In genomic region chr6:40217154-40217553, GRCm38 (mm10) we compare ENCODE assay signal across 23 mouse cellular contexts.
A peak's percentile ranks its signal among the peaks of the same experiment; 100 is the strongest.
DNase-seq lines count a peak whose midpoint lies in the region; ATAC-seq lines count a peak whose summit lies in the region.
"Had no signal": no experiment of that assay in that cellular context is flagged by ENCODE, and none has a peak within 500 bp of the region (broad histone marks: within the 10 kb centered on the region; RNA-seq: fewer than 3 reads in every experiment).

No protein-coding gene starts in this region.

- intact Hi-C loops in left cerebral cortex, postnatal 4 days (cut with DNase I): no loop called here

- ATAC-seq in cerebellum, adult (ENCODE audit: insufficient number of reproducible peaks, low FRiP score, low TSS enrichment): peak; percentile 63
- ATAC-seq: activated CD4-positive, CD25-positive, alpha-beta regulatory T cell, adult 4 months; forebrain, postnatal 0 days; intestine, embryonic 16.5 days; midbrain, embryonic 15.5 days had no signal

- DNase-seq in cerebellum, postnatal 4 days (ENCODE audit: low spot score in 2 of 2): no peak
- peak; percentile 33 for DNase-seq in left cerebral cortex, postnatal 4 days
- no peak for DNase-seq in left cerebral cortex, adult 8-10 months (ENCODE audit: low spot score in 2 of 2)
- peak; percentile 68 to 72 for DNase-seq in cerebellum, postnatal 10 days
- DNase-seq in thymus, postnatal 10 days (ENCODE audit: low spot score in 2 of 2): no peak
- DNase-seq in embryo, embryonic 9.5 days (ENCODE audit: extremely low spot score): no peak
- DNase-seq in frontal cortex, postnatal 10 days (ENCODE audit: low spot score in 2 of 2): no peak
- DNase-seq: adrenal gland, adult 2 months; adrenal gland, postnatal 36 days; embryo, embryonic 11 days; forebrain, postnatal 0 days; gastrocnemius, postnatal 10 days; kidney, adult 8-10 months; kidney, postnatal 4 days; layer of hippocampus, postnatal 36 days; lung, embryonic 14.5 days; lung, postnatal 14 days; right cerebral cortex, postnatal 25 days; thymus, postnatal 14 days had no signal

Comparison
In these comparisons a context has a peak if more than half of its experiments do, and no peak if none do; other contexts are left out.
1. DNase-seq: peak in left cerebral cortex, postnatal 4 days (single experiment) and cerebellum, postnatal 10 days (2 of 2); none in cerebellum, postnatal 4 days (0 of 2), left cerebral cortex, adult 8-10 months (0 of 2), thymus, postnatal 10 days (0 of 2), embryo, embryonic 9.5 days (single experiment) and frontal cortex, postnatal 10 days (0 of 2).